In genomic region chr8:125950007-125950940, GRCm38 (mm10) we compare ENCODE assay signal across 7 mouse cellular contexts. TPM values are rescaled to one million over a fixed set of nuclear protein-coding genes. Genes with fewer than 3 reads are reported as not detected.
A peak's percentile ranks its signal among the peaks of the same experiment; 100 is the strongest.
DNase-seq lines count a peak whose midpoint lies in the region; ATAC-seq and TF ChIP-seq lines count a peak whose summit lies in the region.

No protein-coding gene starts in this region.

- no peak overlapping the region for H3K9ac ChIP-seq in embryonic facial prominence, embryonic 11.5 days (replicated peaks; ENCODE audit: low read length)
- no peak overlapping the region for H3K9ac ChIP-seq in intestine, postnatal 0 days (ENCODE audit: low read depth, low read length)
- H3K9ac ChIP-seq in midbrain, embryonic 13.5 days (replicated peaks) = no peak overlapping the region

- H3K4me2 ChIP-seq in embryonic facial prominence, embryonic 11.5 days (ENCODE audit: low read depth, low read length) = no peak overlapping the region
- H3K4me2 ChIP-seq in intestine, postnatal 0 days (replicated peaks; ENCODE audit: low read depth) = no peak overlapping the region
- no peak overlapping the region for H3K4me2 ChIP-seq in midbrain, embryonic 13.5 days (replicated peaks)

- no peak overlapping the region for H3K4me3 ChIP-seq in embryonic facial prominence, embryonic 11.5 days (ENCODE audit: low read depth, low read length)
- H3K4me3 ChIP-seq in intestine, postnatal 0 days (ENCODE audit: low read depth, low read length) = no peak overlapping the region
- no peak overlapping the region for H3K4me3 ChIP-seq in midbrain, embryonic 13.5 days (replicated peaks)

- 25% methylated on average over 23 of the region's 23 CpGs for WGBS in embryonic facial prominence, embryonic 11.5 days
- 16% methylated on average over 23 of the region's 23 CpGs for WGBS in intestine, postnatal 0 days
- 23% methylated on average over 23 of the region's 23 CpGs for WGBS in midbrain, embryonic 13.5 days

- H3K9me3 ChIP-seq in embryonic facial prominence, embryonic 11.5 days (replicated peaks; ENCODE audit: control insufficient read depth, low read length) = no peaks in the 10 kb centered on the region
- no peaks in the 10 kb centered on the region for H3K9me3 ChIP-seq in intestine, postnatal 0 days (ENCODE audit: control insufficient read depth)
- no peaks in the 10 kb centered on the region for H3K9me3 ChIP-seq in midbrain, embryonic 13.5 days

- intact Hi-C loops in left cerebral cortex, postnatal 36 days (cut with DNase I) = loop anchor here (5.0 to 10.0 kb wide), 3 partner anchors 265 to 527 kb away; partner anchors contain the start of gene Tarbp1

- TF ChIP-seq CTCF in intestine, postnatal 0 days (IDR thresholded peaks at IDR 0.05; ENCODE audit: low read depth) = peak; percentile 100

- peak; percentile 78 for ATAC-seq in embryonic facial prominence, embryonic 11.5 days (replicated peaks; ENCODE audit: insufficient number of reproducible peaks, low FRiP score, low TSS enrichment, low read depth)
- ATAC-seq in granulocyte monocyte progenitor cell, adult 5-6 weeks (replicated peaks; ENCODE audit: poor library complexity, severe bottlenecking) = peak; percentile 90
- peak; percentile 74 for ATAC-seq in intestine, postnatal 0 days
- ATAC-seq in midbrain, embryonic 13.5 days = peak; percentile 90

- DNase-seq in adrenal gland, postnatal 14 days = peak; percentile 89
- DNase-seq in embryonic facial prominence, embryonic 11.5 days (ENCODE audit: low spot score) = peak; percentile 99
- DNase-seq in left cerebral cortex, postnatal 36 days (ENCODE audit: low spot score in 2 of 2) = peak; percentile 77 to 87
- peak; percentile 7 for DNase-seq in spleen, adult 12 weeks (ENCODE audit: low spot score)

- H3K36me3 ChIP-seq in embryonic facial prominence, embryonic 11.5 days (replicated peaks; ENCODE audit: control insufficient read depth, insufficient read depth, low read depth, low read length) = no peaks in the 10 kb centered on the region
- H3K36me3 ChIP-seq in intestine, postnatal 0 days (ENCODE audit: control insufficient read depth, insufficient read depth) = peaks cover 6% of the 10 kb centered on the region; the same call in 1 of the 2 replicates
- H3K36me3 ChIP-seq in midbrain, embryonic 13.5 days = no peaks in the 10 kb centered on the region

- no peaks in the 10 kb centered on the region for H3K4me1 ChIP-seq in embryonic facial prominence, embryonic 11.5 days (ENCODE audit: control insufficient read depth, insufficient read depth, low read length)
- H3K4me1 ChIP-seq in intestine, postnatal 0 days (replicated peaks; ENCODE audit: control insufficient read depth, insufficient read depth, low read length) = no peaks in the 10 kb centered on the region
- H3K4me1 ChIP-seq in midbrain, embryonic 13.5 days (replicated peaks) = 0 out of 2 replicates have a peak, but pooled peaks cover 3% of the 10 kb centered on the region

- no peaks in the 10 kb centered on the region for H3K27me3 ChIP-seq in embryonic facial prominence, embryonic 11.5 days (ENCODE audit: control insufficient read depth, insufficient read depth, low read length)
- no peaks in the 10 kb centered on the region for H3K27me3 ChIP-seq in intestine, postnatal 0 days (replicated peaks; ENCODE audit: control insufficient read depth, insufficient read depth, low read length)
- peaks cover 31% of the 10 kb centered on the region for H3K27me3 ChIP-seq in midbrain, embryonic 13.5 days

- H3K27ac ChIP-seq in embryonic facial prominence, embryonic 11.5 days (replicated peaks; ENCODE audit: low read depth, low read length) = no peak overlapping the region
- no peak overlapping the region for H3K27ac ChIP-seq in intestine, postnatal 0 days (ENCODE audit: low read depth, low read length)
- H3K27ac ChIP-seq in midbrain, embryonic 13.5 days = no peak overlapping the region

RNA-seq across cellular contexts. Expression of gene Map3k21, which starts 40.0 kb away (rescaled TPM):
- total RNA-seq in adrenal gland, postnatal 14 days (2021) = 1.3 and 1.4 TPM in 2 replicates
- polyA plus RNA-seq in embryonic facial prominence, embryonic 11.5 days (2014; fragmentation: Nextera tagmentation; extraction: Ambion mirVana) = 0.08 and 0.10 TPM in 2 replicates
- total RNA-seq in granulocyte monocyte progenitor cell, adult 5-6 weeks (2014; fragmentation: Nextera tagmentation) = not detected in 2 replicates
- not detected in 2 replicates for total RNA-seq in granulocyte monocyte progenitor cell, adult 5-6 weeks (2017)
- 4.5 and 5.1 TPM in 2 replicates for polyA plus RNA-seq in intestine, postnatal 0 days (2015; fragmentation: Nextera tagmentation; extraction: Ambion mirVana)
- 1 to 10 TPM; 1.9 to 2.9 TPM for total RNA-seq in left cerebral cortex, postnatal 36 days (2021)
- polyA plus RNA-seq in midbrain, embryonic 13.5 days (2015; fragmentation: Nextera tagmentation; extraction: Ambion mirVana) = 0.13 and 0.16 TPM in 2 replicates

RNA-seq across cellular contexts. Expression of gene Kcnk1, which starts 44.7 kb away (rescaled TPM):
- 1.1 and 1.2 TPM in 2 replicates for total RNA-seq in adrenal gland, postnatal 14 days (2021)
- polyA plus RNA-seq in embryonic facial prominence, embryonic 11.5 days (2014; fragmentation: Nextera tagmentation; extraction: Ambion mirVana) = 18.7 and 20.3 TPM in 2 replicates
- not detected in 2 replicates for total RNA-seq in granulocyte monocyte progenitor cell, adult 5-6 weeks (2014; fragmentation: Nextera tagmentation)
- not detected in 2 replicates for total RNA-seq in granulocyte monocyte progenitor cell, adult 5-6 weeks (2017)
- polyA plus RNA-seq in intestine, postnatal 0 days (2015; fragmentation: Nextera tagmentation; extraction: Ambion mirVana) = 28.7 and 36.7 TPM in 2 replicates
- 100 to 1,000 TPM in 1 of 2 experiments, 10 to 100 TPM in 1; 86.8 to 102 TPM for total RNA-seq in left cerebral cortex, postnatal 36 days (2021)
- polyA plus RNA-seq in midbrain, embryonic 13.5 days (2015; fragmentation: Nextera tagmentation; extraction: Ambion mirVana) = 6.8 and 8.2 TPM in 2 replicates

RNA-seq across cellular contexts. Expression of gene Pcnx2, which starts 52.2 kb away (rescaled TPM):
- 0.45 and 0.52 TPM in 2 replicates for total RNA-seq in adrenal gland, postnatal 14 days (2021)
- polyA plus RNA-seq in embryonic facial prominence, embryonic 11.5 days (2014; fragmentation: Nextera tagmentation; extraction: Ambion mirVana) = 0.07 and 0.25 TPM in 2 replicates
- total RNA-seq in granulocyte monocyte progenitor cell, adult 5-6 weeks (2014; fragmentation: Nextera tagmentation) = not detected in 2 replicates
- total RNA-seq in granulocyte monocyte progenitor cell, adult 5-6 weeks (2017) = not detected in 2 replicates
- polyA plus RNA-seq in intestine, postnatal 0 days (2015; fragmentation: Nextera tagmentation; extraction: Ambion mirVana) = 0.04 and 0.29 TPM in 2 replicates
- total RNA-seq in left cerebral cortex, postnatal 36 days (2021) = 10 to 100 TPM; 87.6 to 97.2 TPM
- polyA plus RNA-seq in midbrain, embryonic 13.5 days (2015; fragmentation: Nextera tagmentation; extraction: Ambion mirVana) = 3.6 and 3.8 TPM in 2 replicates

Comparison
In these comparisons a context has a peak if more than half of its experiments do, and no peak if none do; other contexts are left out.
1. DNase-seq: peak in every context shown above with its lines; median percentile 99 in embryonic facial prominence, embryonic 11.5 days; 89 in adrenal gland, postnatal 14 days; 82 in left cerebral cortex, postnatal 36 days; 7 in spleen, adult 12 weeks.
2. RNA of gene Kcnk1, which starts 44.7 kb away (total RNA-seq): 86.8 to 102 TPM in left cerebral cortex, postnatal 36 days; 1.1 to 1.2 TPM in adrenal gland, postnatal 14 days and not detected in granulocyte monocyte progenitor cell, adult 5-6 weeks; every median in the first group is over 10 times any median in the second.
3. RNA of gene Pcnx2, which starts 52.2 kb away (total RNA-seq): 87.6 to 97.2 TPM in left cerebral cortex, postnatal 36 days; 0.45 to 0.52 TPM in adrenal gland, postnatal 14 days and not detected in granulocyte monocyte progenitor cell, adult 5-6 weeks; every median in the first group is over 10 times any median in the second.
4. Peak in every context shown above with its lines, with median percentiles within 50 percentile points of each other: ATAC-seq.